Mouse (Mus musculus) testis, adult 2 months (tissue): ENCODE measurements around the gene Cyp21a1. TPM values are rescaled to one million over a fixed set of nuclear protein-coding genes. Genes with fewer than 3 reads are reported as not detected.

Experiments used
- H3K27ac ChIP-seq: fragments of 200-500 bp; 2 replicates; pipeline ENCODE4 v1.5.1; 2012; ENCODE audit warnings: low read depth, low read length; ENCODE audit not compliant: control insufficient read depth, insufficient read depth
- H3K27me3 ChIP-seq: fragments of 200-500 bp; 2 replicates; pipeline ENCODE4 v1.6.1; 2012; ENCODE audit warnings: mild to moderate bottlenecking, low read length, moderate library complexity; ENCODE audit not compliant: control insufficient read depth, insufficient read depth
- H3K36me3 ChIP-seq: fragments of 200-500 bp; 2 replicates; pipeline ENCODE4 v1.6.1; 2012; ENCODE audit warnings: mild to moderate bottlenecking, low read length; ENCODE audit not compliant: control insufficient read depth, insufficient read depth
- H3K4me1 ChIP-seq: fragments of 200-500 bp; 2 replicates; pipeline ENCODE4 v1.6.1; 2012; ENCODE audit warnings: low read length; ENCODE audit not compliant: control insufficient read depth, insufficient read depth
- H3K4me3 ChIP-seq: fragments of 200-500 bp; 2 replicates; pipeline ENCODE4 v1.5.1; 2012; ENCODE audit warnings: low read depth, mild to moderate bottlenecking, low read length, moderate library complexity, mixed read lengths; ENCODE audit not compliant: control insufficient read depth
- CTCF ChIP-seq: fragments of 200-500 bp; IDR thresholded peaks from 2 replicates; pipeline ENCODE4 v1.5.1; 2012; ENCODE audit warnings: low read depth, mild to moderate bottlenecking, inconsistent platforms, low read length, moderate library complexity; ENCODE audit not compliant: control insufficient read depth, insufficient read depth, insufficient replicate concordance
- POLR2A ChIP-seq: fragments of 200-500 bp; IDR thresholded peaks from 2 replicates; pipeline ENCODE4 v1.6.1; 2012; ENCODE audit warnings: low read depth, mild to moderate bottlenecking, inconsistent platforms, low read length, moderate library complexity; ENCODE audit not compliant: control insufficient read depth
- polyA plus RNA-seq: library from polyadenylated mRNA; depleted of rRNA; stranded (reverse); fragments of >200 nt; gene quantifications from 2 replicates; pipeline ENCODE4 v1.2.3, GENCODE M21; 2012; rRNA removed

Cyp21a1 gene
- polyA plus RNA-seq, 1 experiment, result 1.4 TPM

GRCm38 (mm10) chr17:34777680-34778325, 26.6 kb downstream of the Cyp21a1 start:
- Histone ChIP-seq H3K27ac (no peak overlapping the region), H3K4me1 (no peaks in the 10 kb centered on the region; the same call in 1 of the 2 replicates), H3K27me3 (no peaks in the 10 kb centered on the region), H3K4me3 (no peak overlapping the region), H3K36me3 (no peaks in the 10 kb centered on the region)
- TF ChIP-seq POLR2A (no peak), CTCF (no peak)

GRCm38 (mm10) chr17:34761471-34761870, 42.9 kb downstream of the Cyp21a1 start:
- no peak overlapping the region for H3K27ac ChIP-seq
- H3K36me3 ChIP-seq, result no peaks in the 10 kb centered on the region
- H3K4me3 ChIP-seq, result no peak overlapping the region
- H3K4me1 ChIP-seq, result no peaks in the 10 kb centered on the region
- TF ChIP-seq CTCF (no peak), POLR2A (no peak)
- H3K27me3 ChIP-seq, result no peaks in the 10 kb centered on the region

Other genes starting within 250 kb of the Cyp21a1 start
- 7.2 and 12.3 TPM in 2 replicates for gene Notch4, start 240.3 kb downstream of the Cyp21a1 start, polyA plus RNA-seq
- 1.7 and 1.9 TPM in 2 replicates for gene Gpsm3, start 214.8 kb downstream of the Cyp21a1 start, polyA plus RNA-seq
- gene Pbx2, start 213.3 kb downstream of the Cyp21a1 start, polyA plus RNA-seq, result 9.6 and 11.2 TPM in 2 replicates
- 0.43 and 0.66 TPM in 2 replicates for gene Ager, start 206.7 kb downstream of the Cyp21a1 start, polyA plus RNA-seq
- gene Rnf5, start 200.9 kb downstream of the Cyp21a1 start, polyA plus RNA-seq, result 56.6 and 63.4 TPM in 2 replicates
- gene Agpat1, start 200.3 kb downstream of the Cyp21a1 start, polyA plus RNA-seq, result 891 and 908 TPM in 2 replicates
- gene Egfl8, start 188.6 kb downstream of the Cyp21a1 start, polyA plus RNA-seq, result 0.53 and 0.54 TPM in 2 replicates
- 15.9 and 20.2 TPM in 2 replicates for gene Ppt2, start 176.1 kb downstream of the Cyp21a1 start, polyA plus RNA-seq
- gene Prrt1, start 175.0 kb downstream of the Cyp21a1 start, polyA plus RNA-seq, result 1.5 and 1.6 TPM in 2 replicates
- 156 and 172 TPM in 2 replicates for gene Fkbpl, start 159.8 kb downstream of the Cyp21a1 start, polyA plus RNA-seq
- gene Atf6b, start 157.4 kb downstream of the Cyp21a1 start, polyA plus RNA-seq, result 27.9 and 28.4 TPM in 2 replicates
- gene Tnxb, start 134.0 kb downstream of the Cyp21a1 start, polyA plus RNA-seq, result 0.77 and 1.9 TPM in 2 replicates
- 15.0 and 17.6 TPM in 2 replicates for gene C4b, start 60.7 kb downstream of the Cyp21a1 start, polyA plus RNA-seq
- 41.3 and 46.3 TPM in 2 replicates for gene Stk19, start 32.4 kb upstream of the Cyp21a1 start, polyA plus RNA-seq
- 51.3 and 61.0 TPM in 2 replicates for gene Dxo, start 32.5 kb upstream of the Cyp21a1 start, polyA plus RNA-seq
- 137 and 142 TPM in 2 replicates for gene Skiv2l, start 45.6 kb upstream of the Cyp21a1 start, polyA plus RNA-seq
- gene Nelfe, start 45.8 kb upstream of the Cyp21a1 start, polyA plus RNA-seq, result 173 and 180 TPM in 2 replicates
- gene Cfb, start 58.0 kb upstream of the Cyp21a1 start, polyA plus RNA-seq, result 1.1 and 1.2 TPM in 2 replicates
- gene Zbtb12, start 74.9 kb upstream of the Cyp21a1 start, polyA plus RNA-seq, result 4.0 and 4.7 TPM in 2 replicates
- gene Gm20547, start 77.5 kb upstream of the Cyp21a1 start, polyA plus RNA-seq, result not detected in 2 replicates
- 14.8 and 15.3 TPM in 2 replicates for gene C2, start 93.7 kb upstream of the Cyp21a1 start, polyA plus RNA-seq
- gene Ehmt2, start 93.9 kb upstream of the Cyp21a1 start, polyA plus RNA-seq, result 344 and 384 TPM in 2 replicates
- gene Slc44a4, start 109.9 kb upstream of the Cyp21a1 start, polyA plus RNA-seq, result 0.52 and 2.2 TPM in 2 replicates
- gene Neu1, start 126.7 kb upstream of the Cyp21a1 start, polyA plus RNA-seq, result 4.1 and 7.9 TPM in 2 replicates
- 2.6 and 5.2 TPM in 2 replicates for gene Hspa1b, start 154.7 kb upstream of the Cyp21a1 start, polyA plus RNA-seq
- gene Gm20481, start 165.4 kb upstream of the Cyp21a1 start, polyA plus RNA-seq, result not detected in 2 replicates
- 4.4 and 5.5 TPM in 2 replicates for gene Hspa1a, start 167.6 kb upstream of the Cyp21a1 start, polyA plus RNA-seq
- 718 and 731 TPM in 2 replicates for gene Hspa1l, start 168.1 kb upstream of the Cyp21a1 start, polyA plus RNA-seq
- gene Lsm2, start 177.3 kb upstream of the Cyp21a1 start, polyA plus RNA-seq, result 480 and 579 TPM in 2 replicates
- gene Vars, start 196.4 kb upstream of the Cyp21a1 start, polyA plus RNA-seq, result 261 and 309 TPM in 2 replicates
- gene Vwa7, start 212.0 kb upstream of the Cyp21a1 start, polyA plus RNA-seq, result 0.65 and 0.84 TPM in 2 replicates
- 3.5 and 3.8 TPM in 2 replicates for gene Sapcd1, start 223.5 kb upstream of the Cyp21a1 start, polyA plus RNA-seq
- 19.3 and 20.4 TPM in 2 replicates for gene Msh5, start 242.2 kb upstream of the Cyp21a1 start, polyA plus RNA-seq
- 24.1 and 24.8 TPM in 2 replicates for gene Clic1, start 245.4 kb upstream of the Cyp21a1 start, polyA plus RNA-seq